Mouse (Mus musculus): ENCODE data around the gene Spen.

DNA sequence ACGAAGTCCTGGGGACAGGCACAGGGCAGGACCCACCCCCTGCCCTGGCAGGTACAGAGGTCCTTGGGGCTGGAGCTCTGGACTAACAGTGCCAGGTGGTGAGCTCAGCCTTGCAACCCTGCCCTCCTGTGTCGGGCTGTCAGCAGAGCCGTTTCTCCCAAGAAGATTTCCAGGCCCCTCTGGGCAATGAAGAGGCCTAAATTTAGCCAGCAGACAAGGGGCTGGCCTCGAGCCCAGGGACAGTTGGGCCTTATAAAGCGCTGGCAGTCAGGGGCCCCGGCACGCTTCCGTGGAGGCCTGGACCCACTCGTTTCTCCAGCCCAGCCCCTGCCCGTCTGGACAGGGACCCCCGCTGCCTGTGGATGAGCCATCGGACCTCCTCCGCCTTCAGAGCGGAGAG lies 117.0 kb downstream of the Spen start:
- TF ChIP-seq EP300 (IDR thresholded peaks at IDR 0.05; ENCODE audit: insufficient read depth, low read depth, low read length) (no peak), CTCF (IDR thresholded peaks at IDR 0.05; ENCODE audit: low read depth, low read length) (no peak), POLR2A (IDR thresholded peaks at IDR 0.05; ENCODE audit: insufficient read depth, low read length) (no peak)
